Mouse (Mus musculus): ENCODE measurements around the gene Aprt.
A peak's percentile ranks its signal among the peaks of the same experiment; 100 is the strongest.
"Not testable (repeated sequence)": the region's sequence is repeated elsewhere in the genome, so short reads cannot be mapped to it uniquely, and the experiment has no call there.

The Aprt gene

GRCm38 (mm10) chr8:122585411-122585891 is 8.7 kb upstream of the Aprt start:
- no peak for DNase-seq

GRCm38 (mm10) chr8:122584981-122585380 is 8.3 kb upstream of the Aprt start:
- DNase-seq = no peak

- DNase-seq = no peak
Measured at GRCm38 (mm10) chr8:122580926-122581325, 4.2 kb upstream of the Aprt start.

GRCm38 (mm10) chr8:122579196-122579595 is 2.5 kb upstream of the Aprt start:
- DNase-seq = no peak

- DNase-seq = no peak
Measured at GRCm38 (mm10) chr8:122577116-122577515, 407 bp upstream of the Aprt start.

- DNase-seq = no peak
Measured at GRCm38 (mm10) chr8:122575735-122576647, 718 bp downstream of the Aprt start.

- no peak for DNase-seq
Measured at GRCm38 (mm10) chr8:122575286-122575685, 1.4 kb downstream of the Aprt start.

GRCm38 (mm10) chr8:122574667-122575251 is 1.9 kb downstream of the Aprt start:
- no peak for DNase-seq

- no peak for DNase-seq
Measured at GRCm38 (mm10) chr8:122574264-122574663, 2.4 kb downstream of the Aprt start.

GRCm38 (mm10) chr8:122573577-122573976 is 3.1 kb downstream of the Aprt start:
- DNase-seq = no peak

- not testable (repeated sequence) for DNase-seq
Measured at GRCm38 (mm10) chr8:122573176-122573575, 3.5 kb downstream of the Aprt start.

- DNase-seq = no peak
Measured at GRCm38 (mm10) chr8:122572751-122573150, 4.0 kb downstream of the Aprt start.

GRCm38 (mm10) chr8:122571750-122572267 is 4.9 kb downstream of the Aprt start:
- no peak for DNase-seq

- DNase-seq = no peak
Measured at GRCm38 (mm10) chr8:122571153-122571552, 5.6 kb downstream of the Aprt start.

- DNase-seq = no peak
Measured at GRCm38 (mm10) chr8:122569996-122570395, 6.7 kb downstream of the Aprt start.

- no peak for DNase-seq
Measured at GRCm38 (mm10) chr8:122569329-122569728, 7.4 kb downstream of the Aprt start.

GRCm38 (mm10) chr8:122568881-122569309 is 7.8 kb downstream of the Aprt start:
- DNase-seq = no peak

GRCm38 (mm10) chr8:122568109-122568504 is 8.6 kb downstream of the Aprt start:
- no peak for DNase-seq

GRCm38 (mm10) chr8:122567361-122568108 is 9.2 kb downstream of the Aprt start, which contains the start of gene Cdt1:
TSS of gene Cdt1 (plus strand) at chr8:122568015.
- DNase-seq = peak; percentile 97

- no peak for DNase-seq
Measured at GRCm38 (mm10) chr8:122566766-122567165, 9.9 kb downstream of the Aprt start.

- DNase-seq = no peak
Measured at GRCm38 (mm10) chr8:122564363-122565352, 12.1 kb downstream of the Aprt start.

- DNase-seq = no peak
Measured at GRCm38 (mm10) chr8:122561199-122561598, 15.5 kb downstream of the Aprt start.

All from kidney, postnatal 14 days (tissue).